Mouse (Mus musculus) stomach, postnatal 0 days (tissue): ENCODE data around the gene Fnip2.

Experiments
- CTCF ChIP-seq: IDR thresholded peaks from 2 replicates; pipeline ENCODE4 v1.5.1; 2016; ENCODE audit warnings: antibody characterized with exemption, low read depth, mild to moderate bottlenecking, moderate library complexity
- EP300 ChIP-seq: optimal IDR thresholded peaks from 2 replicates; pipeline ENCODE3; 2016; ENCODE audit warnings: antibody characterized with exemption

DNA sequence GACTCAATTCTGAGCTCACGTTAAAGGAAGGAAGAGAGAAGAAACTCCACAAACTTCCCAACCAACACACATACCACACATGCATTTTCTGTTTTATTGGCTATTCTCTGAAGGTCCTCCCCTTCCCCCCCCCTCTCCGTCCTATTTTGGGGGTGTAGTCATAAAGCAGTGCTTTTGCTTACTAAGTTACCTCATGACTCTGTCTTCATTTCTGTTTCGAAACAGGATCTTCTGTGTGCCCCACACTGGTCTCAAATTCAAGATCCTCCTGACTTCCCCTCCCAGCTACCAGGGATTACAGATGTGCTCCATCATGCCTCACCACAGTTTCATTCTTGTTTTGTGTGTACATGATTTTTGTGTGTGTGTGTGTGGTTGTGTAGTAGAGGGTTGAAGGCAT lies 4.8 kb upstream of the Fnip2 start:
- TF ChIP-seq CTCF = no peak
- TF ChIP-seq EP300 = no peak
